Mouse (Mus musculus) stomach, embryonic 15.5 days (tissue): ENCODE results near the gene Cpsf6. TPM values are rescaled to one million over a fixed set of nuclear protein-coding genes. Genes with fewer than 3 reads are reported as not detected.

ENCODE experiments used
- ATAC-seq: fragments of 200-750 bp; cut with Nextera tagmentation; 2 replicates; pipeline ENCODE4 v1.8.0; 2017; ENCODE audit warnings: low read depth, moderate number of reproducible peaks, moderate TSS enrichment; ENCODE audit not compliant: insufficient read depth, low FRiP score
- H3K27ac ChIP-seq: fragments of 300-500 bp; sonication (generic); 2 replicates; pipeline ENCODE4 v1.5.1; 2015; ENCODE audit warnings: mild to moderate bottlenecking, inconsistent platforms
- H3K27me3 ChIP-seq: fragments of 300-500 bp; sonication (generic); replicated peaks from 2 replicates; pipeline ENCODE4 v1.6.1; 2015; ENCODE audit warnings: inconsistent platforms
- H3K36me3 ChIP-seq: fragments of 300-500 bp; sonication (generic); 2 replicates; pipeline ENCODE4 v1.6.1; 2015; ENCODE audit warnings: inconsistent platforms
- H3K4me1 ChIP-seq: fragments of 300-500 bp; sonication (generic); 2 replicates; pipeline ENCODE4 v1.6.1; 2015; ENCODE audit warnings: inconsistent platforms
- H3K4me2 ChIP-seq: fragments of 300-500 bp; sonication (generic); 2 replicates; pipeline ENCODE4 v1.6.1; 2015; ENCODE audit warnings: mild to moderate bottlenecking, inconsistent platforms
- H3K4me3 ChIP-seq: fragments of 300-500 bp; sonication (generic); replicated peaks from 2 replicates; pipeline ENCODE4 v1.5.1; 2015; ENCODE audit warnings: inconsistent platforms
- H3K9ac ChIP-seq: fragments of 300-500 bp; sonication (generic); 2 replicates; pipeline ENCODE4 v1.6.1; 2015; ENCODE audit warnings: inconsistent platforms
- H3K9me3 ChIP-seq: fragments of 300-500 bp; sonication (generic); 2 replicates; pipeline ENCODE4 v1.6.1; 2016; ENCODE audit warnings: inconsistent platforms
- WGBS: fragments of 180-500 bp; shearing (Covaris S2); methylation state at CpG from one replicate; pipeline ENCODE4 v1.1.7; 2015; 5-methylcytosine and 5-hydroxymethylcytosine counted together
- polyA plus RNA-seq: library from polyadenylated mRNA; unstranded; fragments of >200 nt; fragmentation: Nextera tagmentation; extraction: Ambion mirVana; gene quantifications from 2 replicates; pipeline ENCODE4 v1.2.1, GENCODE M21; 2015

Cpsf6 gene
- polyA plus RNA-seq, 1 experiment from 2014 or later: 117 TPM

- Histone ChIP-seq H3K27me3 (no peaks in the 10 kb centered on the region), H3K9ac (no peak overlapping the region), H3K36me3 (no peaks in the 10 kb centered on the region), H3K27ac (no peak overlapping the region), H3K4me3 (no peak overlapping the region), H3K4me2 (no peak overlapping the region), H3K4me1 (no peaks in the 10 kb centered on the region), H3K9me3 (no peaks in the 10 kb centered on the region)
- no peak for ATAC-seq
- 79% methylated on average over 6 of the region's 6 CpGs for WGBS
These were observed 7.2 kb upstream of the Cpsf6 start for GRCm38 (mm10) chr10:117386981-117387380.

GRCm38 (mm10) chr10:117386261-117386660, 6.4 kb upstream of the Cpsf6 start:
- ATAC-seq: no peak

GRCm38 (mm10) chr10:117385431-117385830, 5.6 kb upstream of the Cpsf6 start:
- Histone ChIP-seq H3K4me3 (no peak overlapping the region), H3K4me2 (no peak overlapping the region), H3K9ac (no peak overlapping the region), H3K9me3 (no peaks in the 10 kb centered on the region), H3K27me3 (no peaks in the 10 kb centered on the region), H3K4me1 (no peaks in the 10 kb centered on the region), H3K36me3 (no peaks in the 10 kb centered on the region), H3K27ac (no peak overlapping the region)
- 87% methylated on average over 4 of the region's 4 CpGs for WGBS
- no peak for ATAC-seq

More at GRCm38 (mm10) chr10:117386261-117386660, 6.4 kb upstream of the Cpsf6 start:
- Histone ChIP-seq H3K4me1 (no peaks in the 10 kb centered on the region), H3K27me3 (no peaks in the 10 kb centered on the region), H3K9ac (no peak overlapping the region), H3K36me3 (no peaks in the 10 kb centered on the region), H3K4me2 (no peak overlapping the region), H3K4me3 (no peak overlapping the region), H3K9me3 (no peaks in the 10 kb centered on the region), H3K27ac (no peak overlapping the region)
- 76% methylated on average over 1 of the region's 1 CpGs for WGBS

GRCm38 (mm10) chr10:117385086-117385430, 5.2 kb upstream of the Cpsf6 start:
- H3K4me1 ChIP-seq: no peaks in the 10 kb centered on the region
- no peak overlapping the region for H3K4me3 ChIP-seq
- H3K9me3 ChIP-seq: no peaks in the 10 kb centered on the region
- no peak overlapping the region for H3K9ac ChIP-seq
- H3K27ac ChIP-seq: no peak overlapping the region
- H3K4me2 ChIP-seq: no peak overlapping the region
- no peaks in the 10 kb centered on the region for H3K27me3 ChIP-seq
- no peak for ATAC-seq
- H3K36me3 ChIP-seq: no peaks in the 10 kb centered on the region
- 70% methylated on average over 2 of the region's 2 CpGs for WGBS

GRCm38 (mm10) chr10:117384386-117385085, 4.7 kb upstream of the Cpsf6 start:
- Histone ChIP-seq H3K4me2 (no peak overlapping the region), H3K27me3 (no peaks in the 10 kb centered on the region), H3K9me3 (no peaks in the 10 kb centered on the region), H3K36me3 (no peaks in the 10 kb centered on the region), H3K9ac (no peak overlapping the region), H3K4me1 (no peaks in the 10 kb centered on the region), H3K27ac (no peak overlapping the region), H3K4me3 (no peak overlapping the region)
- ATAC-seq: no peak
- 81% methylated on average over 4 of the region's 4 CpGs for WGBS

- Histone ChIP-seq H3K27ac (no peak overlapping the region), H3K4me3 (no peak overlapping the region), H3K27me3 (no peaks in the 10 kb centered on the region), H3K4me2 (no peak overlapping the region), H3K9me3 (no peaks in the 10 kb centered on the region), H3K4me1 (no peaks in the 10 kb centered on the region), H3K9ac (no peak overlapping the region), H3K36me3 (no peaks in the 10 kb centered on the region)
- no peak for ATAC-seq
- 77% methylated on average over 6 of the region's 6 CpGs for WGBS
These were observed 4.1 kb upstream of the Cpsf6 start for GRCm38 (mm10) chr10:117383941-117384340.

GRCm38 (mm10) chr10:117382996-117383550, 3.3 kb upstream of the Cpsf6 start:
- WGBS: 82% methylated on average over 8 of the region's 8 CpGs
- Histone ChIP-seq H3K4me2 (no peak overlapping the region), H3K9me3 (no peaks in the 10 kb centered on the region), H3K4me3 (no peak overlapping the region), H3K4me1 (no peaks in the 10 kb centered on the region), H3K9ac (no peak overlapping the region), H3K27ac (no peak overlapping the region), H3K36me3 (no peaks in the 10 kb centered on the region), H3K27me3 (no peaks in the 10 kb centered on the region)
- no peak for ATAC-seq

GRCm38 (mm10) chr10:117382146-117382545, 2.3 kb upstream of the Cpsf6 start:
- no peaks in the 10 kb centered on the region for H3K27me3 ChIP-seq
- no peaks in the 10 kb centered on the region for H3K9me3 ChIP-seq
- H3K4me2 ChIP-seq: no peak overlapping the region
- WGBS: 69% methylated on average over 2 of the region's 2 CpGs
- no peak overlapping the region for H3K27ac ChIP-seq
- no peak for ATAC-seq
- no peaks in the 10 kb centered on the region for H3K36me3 ChIP-seq
- no peak overlapping the region for H3K9ac ChIP-seq
- no peak overlapping the region for H3K4me3 ChIP-seq
- H3K4me1 ChIP-seq: no peaks in the 10 kb centered on the region

- no peak for ATAC-seq
- WGBS: 90% methylated on average over 4 of the region's 4 CpGs
- Histone ChIP-seq H3K9me3 (no peaks in the 10 kb centered on the region), H3K27ac (no peak overlapping the region), H3K4me3 (no peak overlapping the region), H3K4me2 (no peak overlapping the region), H3K9ac (no peak overlapping the region), H3K36me3 (no peaks in the 10 kb centered on the region), H3K4me1 (no peaks in the 10 kb centered on the region), H3K27me3 (no peaks in the 10 kb centered on the region)
These were observed 1.1 kb upstream of the Cpsf6 start for GRCm38 (mm10) chr10:117380721-117381570.

- no peaks in the 10 kb centered on the region for H3K36me3 ChIP-seq
- no peak overlapping the region for H3K27ac ChIP-seq
- no peak overlapping the region for H3K9ac ChIP-seq
- H3K4me2 ChIP-seq: no peak overlapping the region
- no peaks in the 10 kb centered on the region for H3K27me3 ChIP-seq
- no peak overlapping the region for H3K4me3 ChIP-seq
- no peaks in the 10 kb centered on the region for H3K9me3 ChIP-seq
- WGBS: 88% methylated on average over 2 of the region's 2 CpGs
- no peak for ATAC-seq
- no peaks in the 10 kb centered on the region for H3K4me1 ChIP-seq
These were observed 374 bp downstream of the Cpsf6 start for GRCm38 (mm10) chr10:117379441-117379840.

- Histone ChIP-seq H3K4me2 (no peak overlapping the region), H3K27ac (no peak overlapping the region), H3K9ac (no peak overlapping the region), H3K27me3 (no peaks in the 10 kb centered on the region), H3K9me3 (no peaks in the 10 kb centered on the region), H3K36me3 (no peaks in the 10 kb centered on the region), H3K4me3 (no peak overlapping the region), H3K4me1 (no peaks in the 10 kb centered on the region)
- ATAC-seq: no peak
- WGBS: 90% methylated on average over 3 of the region's 3 CpGs
These were observed 1.2 kb downstream of the Cpsf6 start for GRCm38 (mm10) chr10:117378642-117379041.

GRCm38 (mm10) chr10:117378291-117378555, 1.6 kb downstream of the Cpsf6 start:
- Histone ChIP-seq H3K27ac (no peak overlapping the region), H3K27me3 (no peaks in the 10 kb centered on the region), H3K4me2 (no peak overlapping the region), H3K9me3 (no peaks in the 10 kb centered on the region), H3K4me3 (no peak overlapping the region), H3K9ac (no peak overlapping the region), H3K36me3 (no peaks in the 10 kb centered on the region), H3K4me1 (no peaks in the 10 kb centered on the region)
- no peak for ATAC-seq
- WGBS: 92% methylated on average over 11 of the region's 11 CpGs
